Mouse (Mus musculus): Measurements from ENCODE around the gene Fam151b. TPM values are rescaled to one million over a fixed set of nuclear protein-coding genes. Genes with fewer than 3 reads are reported as not detected.

The Fam151b gene
- 1.9 to 2.2 TPM (median 2.1 TPM) in 4 replicates for total RNA-seq (2023)

DNA sequence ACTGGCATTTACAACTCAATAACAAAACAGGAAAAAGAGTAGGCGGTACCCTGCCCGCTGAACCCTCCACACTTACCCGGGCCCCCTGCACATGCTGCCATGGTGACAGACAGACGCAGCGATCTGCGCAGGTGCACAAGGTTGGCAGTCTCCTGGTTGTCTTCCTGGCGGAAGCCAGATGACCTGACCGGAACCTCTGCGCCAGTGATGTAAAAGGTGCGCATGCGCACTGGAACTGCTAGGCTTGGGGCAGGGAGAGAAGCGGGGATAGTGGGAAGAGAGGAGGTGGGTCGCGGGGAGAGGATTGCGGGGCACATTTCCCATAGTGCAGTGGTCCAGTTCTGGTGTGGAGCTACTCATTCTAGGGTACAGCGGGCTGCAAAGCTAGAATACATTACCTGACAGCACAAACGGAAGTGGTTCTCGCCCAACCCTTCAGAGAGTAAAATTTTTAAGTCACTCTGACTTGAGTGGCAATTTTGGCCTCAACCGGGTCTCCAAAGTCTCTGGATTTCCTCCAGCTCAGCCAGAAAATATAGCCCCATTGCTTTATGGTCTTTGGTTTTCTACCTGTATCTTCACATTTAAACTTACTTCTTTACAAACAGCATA is at the start of gene Fam151b:
Gene Fam151b (minus strand): TSS at position 164 of the 612 bp plus-strand sequence.

DNA sequence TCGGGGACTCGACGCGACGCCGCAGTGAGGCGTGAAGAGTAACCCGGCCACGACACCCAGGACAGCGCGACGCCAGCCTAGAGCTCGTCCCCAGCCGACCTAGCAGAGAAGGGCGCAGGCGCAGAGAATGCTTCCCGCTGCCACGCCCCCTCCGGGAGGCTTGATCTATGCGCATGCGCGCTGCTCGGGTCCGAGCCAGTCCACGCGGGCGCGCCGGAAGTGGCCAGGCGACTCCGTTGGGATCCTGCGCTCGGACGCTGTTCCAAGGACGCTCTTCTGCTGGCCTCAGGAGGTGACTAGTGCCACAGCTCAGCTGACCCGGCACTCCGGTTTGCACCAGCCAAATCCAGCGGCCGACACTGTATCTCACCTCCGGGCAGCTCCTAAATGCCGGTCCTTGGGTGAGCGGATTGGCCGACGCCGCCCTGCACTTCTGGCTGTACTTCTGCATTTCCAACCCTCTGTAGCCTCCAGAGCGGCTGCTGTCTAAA is 47.0 kb upstream of the Fam151b start, which contains the start of gene Zfyve16:
Gene Zfyve16 (minus strand): TSS at position 148 of the 491 bp plus-strand sequence.

DNA sequence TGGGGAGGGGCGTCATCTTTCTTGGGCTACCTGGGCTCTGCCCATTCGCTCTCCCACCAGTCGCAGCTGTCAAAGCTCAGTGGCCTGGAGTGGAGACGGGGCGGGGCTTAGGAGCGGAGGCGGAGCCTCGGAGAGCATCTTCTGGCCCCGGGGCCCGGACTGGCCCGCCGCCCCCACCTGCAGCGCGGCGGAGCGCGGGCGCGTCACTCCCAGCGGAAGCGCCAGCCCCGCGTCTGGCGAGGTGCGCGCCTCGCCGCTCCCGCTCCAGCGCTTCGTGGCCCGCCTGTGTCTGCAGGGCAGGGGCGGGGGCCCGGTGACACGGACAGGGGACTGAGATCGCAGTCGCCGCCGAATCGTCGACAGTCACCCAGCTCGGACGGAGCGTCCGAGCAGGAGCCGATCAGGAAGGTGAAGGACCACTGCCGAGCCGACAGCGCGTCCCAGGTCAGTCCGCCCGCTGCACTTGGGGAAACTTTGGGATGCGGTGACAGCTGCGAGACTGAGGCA is 58.0 kb downstream of the Fam151b start, which contains the start of gene Ankrd34b:
Gene Ankrd34b (plus strand): TSS at position 139 of the 507 bp plus-strand sequence.

Other genes with a start within 250 kb of the Fam151b start
- not detected in 4 replicates for gene Gm20379, start 178.0 kb downstream of the Fam151b start, total RNA-seq (2023)
- gene Dhfr, start 129.3 kb downstream of the Fam151b start, total RNA-seq (2023), result 1.3 to 2.2 TPM (median 1.6 TPM) in 4 replicates
- 40.6 to 45.8 TPM (median 43.1 TPM) in 4 replicates for gene Msh3, start 129.0 kb downstream of the Fam151b start, total RNA-seq (2023)
- not detected in 4 replicates for gene Ankrd34b, start 58.1 kb downstream of the Fam151b start, total RNA-seq (2023)
- gene Zfyve16, start 46.9 kb upstream of the Fam151b start, total RNA-seq (2023), result 16.4 to 26.8 TPM (median 22.4 TPM) in 4 replicates
- not detected in 4 replicates for gene Spz1, start 92.2 kb upstream of the Fam151b start, total RNA-seq (2023)
- 36.1 to 41.3 TPM (median 36.5 TPM) in 4 replicates for gene Serinc5, start 127.1 kb upstream of the Fam151b start, total RNA-seq (2023)

Measured in B cell, adult 62 days (primary cell).